Mouse (Mus musculus): ENCODE data around the gene Olfr126. TPM values are rescaled to one million over a fixed set of nuclear protein-coding genes. Genes with fewer than 3 reads are reported as not detected.

The Olfr126 gene
- not detected in 2 replicates for polyA plus RNA-seq (2015; fragmentation: Nextera tagmentation; extraction: Ambion mirVana)

GRCm38 (mm10) chr17:37847183-37847582 lies at the start of gene Olfr126:
Gene Olfr126, plus strand, starts transcription at chr17:37847483.
- no peaks in the 10 kb centered on the region for H3K4me1 ChIP-seq (ENCODE audit: control insufficient read depth, insufficient read depth, low read length)
- ATAC-seq (ENCODE audit: insufficient read depth, low FRiP score), result no peak
- no peak within 1 kb of the TSS for H3K4me3 ChIP-seq (replicated peaks; ENCODE audit: low read length)
- H3K4me2 ChIP-seq (ENCODE audit: low read depth, low read length), result no peak within 1 kb of the TSS
- no peak within 1 kb of the TSS for H3K9ac ChIP-seq (ENCODE audit: low read length)
- no peaks in the 10 kb centered on the region for H3K9me3 ChIP-seq (replicated peaks; ENCODE audit: control insufficient read depth, low read length)
- no peaks in the 10 kb centered on the region for H3K27me3 ChIP-seq (ENCODE audit: control insufficient read depth, insufficient read depth, low read length)
- H3K27ac ChIP-seq (ENCODE audit: low read length), result no peak within 1 kb of the TSS
- no peaks in the 10 kb centered on the region for H3K36me3 ChIP-seq (ENCODE audit: control insufficient read depth, insufficient read depth, low read length)

DNA sequence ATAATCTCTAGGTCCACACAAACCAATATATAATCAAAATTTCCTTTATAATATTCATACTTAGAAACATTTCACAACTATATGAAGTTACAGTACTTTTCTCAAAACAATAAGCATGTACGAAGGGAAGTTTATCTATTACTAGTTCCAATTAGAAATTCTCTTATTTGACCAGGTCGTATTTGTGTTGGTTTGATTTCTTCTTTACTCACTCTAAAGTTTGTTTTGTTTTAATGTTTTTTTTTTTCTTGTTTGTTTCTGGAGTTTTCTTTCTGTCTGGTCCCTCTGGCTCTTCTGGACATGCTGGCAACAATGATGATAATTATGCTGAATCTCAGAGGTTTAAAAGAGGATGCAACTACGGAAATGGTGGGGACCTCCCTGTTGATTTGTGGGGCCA lies 47.7 kb upstream of the Olfr126 start, which contains the start of gene Olfr124:
Gene Olfr124 (plus strand): TSS at position 301 of the 400 bp plus-strand sequence.
- WGBS, result 80% methylated on average over 3 of the region's 3 CpGs
- ATAC-seq (ENCODE audit: insufficient read depth, low FRiP score), result no peak
- Histone ChIP-seq H3K9me3 (replicated peaks; ENCODE audit: control insufficient read depth, low read length) (no peaks in the 10 kb centered on the region), H3K27me3 (ENCODE audit: control insufficient read depth, insufficient read depth, low read length) (no peaks in the 10 kb centered on the region), H3K9ac (ENCODE audit: low read length) (no peak within 1 kb of the TSS), H3K4me1 (ENCODE audit: control insufficient read depth, insufficient read depth, low read length) (no peaks in the 10 kb centered on the region), H3K36me3 (ENCODE audit: control insufficient read depth, insufficient read depth, low read length) (no peaks in the 10 kb centered on the region), H3K4me2 (ENCODE audit: low read depth, low read length) (no peak within 1 kb of the TSS), H3K27ac (ENCODE audit: low read length) (no peak within 1 kb of the TSS), H3K4me3 (replicated peaks; ENCODE audit: low read length) (no peak within 1 kb of the TSS)

GRCm38 (mm10) chr17:37832649-37833048 lies 14.6 kb upstream of the Olfr126 start, which contains the start of gene Olfr125:
Gene Olfr125, plus strand, starts transcription at chr17:37832949.
- Histone ChIP-seq H3K4me2 (ENCODE audit: low read depth, low read length) (no peak within 1 kb of the TSS), H3K9me3 (replicated peaks; ENCODE audit: control insufficient read depth, low read length) (no peaks in the 10 kb centered on the region)

GRCm38 (mm10) chr17:37863901-37864300 lies 16.6 kb downstream of the Olfr126 start:
- no peaks in the 10 kb centered on the region for H3K4me1 ChIP-seq (ENCODE audit: control insufficient read depth, insufficient read depth, low read length)
- no peaks in the 10 kb centered on the region for H3K36me3 ChIP-seq (ENCODE audit: control insufficient read depth, insufficient read depth, low read length)
- no peak overlapping the region for H3K9ac ChIP-seq (ENCODE audit: low read length)
- no peak overlapping the region for H3K4me2 ChIP-seq (ENCODE audit: low read depth, low read length)
- H3K27ac ChIP-seq (ENCODE audit: low read length), result no peak overlapping the region
- H3K27me3 ChIP-seq (ENCODE audit: control insufficient read depth, insufficient read depth, low read length), result no peaks in the 10 kb centered on the region
- WGBS, result 71% methylated on average over 2 of the region's 2 CpGs
- H3K4me3 ChIP-seq (replicated peaks; ENCODE audit: low read length), result no peak overlapping the region
- no peak for ATAC-seq (ENCODE audit: insufficient read depth, low FRiP score)
- H3K9me3 ChIP-seq (replicated peaks; ENCODE audit: control insufficient read depth, low read length), result no peaks in the 10 kb centered on the region

More at GRCm38 (mm10) chr17:37832649-37833048, 14.6 kb upstream of the Olfr126 start, which contains the start of gene Olfr125:
- H3K27ac ChIP-seq (ENCODE audit: low read length), result no peak within 1 kb of the TSS
- no peaks in the 10 kb centered on the region for H3K36me3 ChIP-seq (ENCODE audit: control insufficient read depth, insufficient read depth, low read length)
- no peak within 1 kb of the TSS for H3K4me3 ChIP-seq (replicated peaks; ENCODE audit: low read length)
- ATAC-seq (ENCODE audit: insufficient read depth, low FRiP score), result no peak
- no peaks in the 10 kb centered on the region for H3K27me3 ChIP-seq (ENCODE audit: control insufficient read depth, insufficient read depth, low read length)
- H3K4me1 ChIP-seq (ENCODE audit: control insufficient read depth, insufficient read depth, low read length), result no peaks in the 10 kb centered on the region
- H3K9ac ChIP-seq (ENCODE audit: low read length), result no peak within 1 kb of the TSS

DNA sequence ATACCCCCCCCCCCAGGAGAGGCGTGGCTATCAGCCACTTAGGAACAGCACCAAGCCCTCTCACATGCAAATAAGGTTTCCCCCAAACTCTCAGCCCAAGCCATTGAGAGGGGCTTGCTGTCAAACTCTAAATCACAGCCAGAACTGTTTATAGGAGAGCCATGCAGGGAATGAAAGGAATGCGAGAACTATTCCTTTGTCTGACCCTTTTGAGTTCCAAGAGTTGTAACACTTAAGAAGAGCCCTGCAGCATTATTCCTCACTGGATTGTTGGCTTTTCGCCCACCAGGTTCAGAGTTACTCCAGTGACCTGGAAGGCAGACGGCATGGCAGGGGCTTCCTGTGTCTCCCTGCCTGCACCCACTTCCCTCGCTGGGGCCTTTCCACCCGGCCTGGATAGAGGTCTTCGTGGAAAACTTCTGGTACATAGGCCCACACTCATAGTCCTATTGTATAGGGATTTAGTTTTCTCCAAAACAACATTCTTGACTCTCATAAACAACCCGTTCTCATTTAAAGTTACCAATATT lies 22.5 kb downstream of the Olfr126 start:
- Histone ChIP-seq H3K27ac (ENCODE audit: low read length) (no peak overlapping the region), H3K4me2 (ENCODE audit: low read depth, low read length) (no peak overlapping the region), H3K27me3 (ENCODE audit: control insufficient read depth, insufficient read depth, low read length) (no peaks in the 10 kb centered on the region), H3K9ac (ENCODE audit: low read length) (no peak overlapping the region), H3K9me3 (replicated peaks; ENCODE audit: control insufficient read depth, low read length) (no peaks in the 10 kb centered on the region), H3K4me1 (ENCODE audit: control insufficient read depth, insufficient read depth, low read length) (no peaks in the 10 kb centered on the region), H3K4me3 (replicated peaks; ENCODE audit: low read length) (no peak overlapping the region), H3K36me3 (ENCODE audit: control insufficient read depth, insufficient read depth, low read length) (no peaks in the 10 kb centered on the region)
- 21% methylated on average over 8 of the region's 8 CpGs for WGBS
- ATAC-seq (ENCODE audit: insufficient read depth, low FRiP score), result no peak

DNA sequence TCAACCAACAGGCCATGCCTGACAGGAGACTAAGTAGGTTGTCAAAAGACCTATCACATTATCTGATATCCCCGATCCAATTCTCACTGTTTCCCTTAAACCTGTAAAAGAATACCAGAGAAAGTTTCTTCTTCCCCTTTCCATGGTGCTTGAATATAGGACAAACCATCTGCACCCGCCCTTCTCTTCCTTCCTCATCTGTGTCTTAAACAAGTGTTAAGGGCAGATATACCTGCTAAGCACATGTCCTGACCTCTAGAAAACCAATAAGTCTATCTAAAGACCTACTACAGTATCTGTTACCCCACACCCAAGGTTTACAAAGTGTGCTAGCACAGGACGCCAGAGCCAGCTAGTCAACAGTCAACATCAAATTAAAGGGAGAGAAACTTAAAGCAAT lies 26.5 kb downstream of the Olfr126 start:
- Histone ChIP-seq H3K9me3 (replicated peaks; ENCODE audit: control insufficient read depth, low read length) (no peaks in the 10 kb centered on the region), H3K27me3 (ENCODE audit: control insufficient read depth, insufficient read depth, low read length) (no peaks in the 10 kb centered on the region), H3K9ac (ENCODE audit: low read length) (no peak overlapping the region), H3K4me3 (replicated peaks; ENCODE audit: low read length) (no peak overlapping the region), H3K4me2 (ENCODE audit: low read depth, low read length) (no peak overlapping the region), H3K4me1 (ENCODE audit: control insufficient read depth, insufficient read depth, low read length) (no peaks in the 10 kb centered on the region), H3K27ac (ENCODE audit: low read length) (no peak overlapping the region), H3K36me3 (ENCODE audit: control insufficient read depth, insufficient read depth, low read length) (no peaks in the 10 kb centered on the region)
- ATAC-seq (ENCODE audit: insufficient read depth, low FRiP score), result no peak
- 87% methylated on average over 3 of the region's 3 CpGs for WGBS

DNA sequence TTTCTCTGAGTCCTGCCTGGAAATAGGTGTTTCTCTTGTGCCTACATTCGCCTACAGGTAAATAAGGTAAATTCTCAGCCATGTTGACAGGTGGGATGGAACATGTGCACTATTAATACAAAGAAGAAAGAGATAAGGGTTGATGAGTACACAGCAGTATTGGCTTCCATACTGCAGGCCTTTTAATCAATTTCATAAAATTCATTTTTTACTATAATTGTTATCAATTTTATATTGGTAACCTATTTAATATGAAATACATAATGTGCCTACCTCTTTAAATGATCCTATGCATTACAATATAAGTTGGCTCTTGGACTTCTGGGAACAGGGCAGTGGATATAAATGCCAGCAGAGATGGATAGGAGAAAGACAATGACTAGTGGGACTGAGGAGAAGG lies 52.9 kb downstream of the Olfr126 start, which contains the start of gene Olfr127:
Gene Olfr127 (plus strand): TSS at position 301 of the 400 bp plus-strand sequence.
- Histone ChIP-seq H3K4me1 (ENCODE audit: control insufficient read depth, insufficient read depth, low read length) (no peaks in the 10 kb centered on the region), H3K9me3 (replicated peaks; ENCODE audit: control insufficient read depth, low read length) (no peaks in the 10 kb centered on the region), H3K27me3 (ENCODE audit: control insufficient read depth, insufficient read depth, low read length) (no peaks in the 10 kb centered on the region), H3K36me3 (ENCODE audit: control insufficient read depth, insufficient read depth, low read length) (no peaks in the 10 kb centered on the region), H3K4me3 (replicated peaks; ENCODE audit: low read length) (no peak within 1 kb of the TSS), H3K27ac (ENCODE audit: low read length) (no peak within 1 kb of the TSS), H3K9ac (ENCODE audit: low read length) (no peak within 1 kb of the TSS), H3K4me2 (ENCODE audit: low read depth, low read length) (no peak within 1 kb of the TSS)
- 69% methylated on average over 1 of the region's 1 CpGs for WGBS
- ATAC-seq (ENCODE audit: insufficient read depth, low FRiP score), result no peak

Other genes starting within 250 kb of the Olfr126 start
- not detected in 2 replicates for gene Olfr115, start 220.4 kb upstream of the Olfr126 start, polyA plus RNA-seq (2015; fragmentation: Nextera tagmentation; extraction: Ambion mirVana)
- gene Olfr116, start 220.3 kb upstream of the Olfr126 start, polyA plus RNA-seq (2015; fragmentation: Nextera tagmentation; extraction: Ambion mirVana), result not detected in 2 replicates
- not detected in 2 replicates for gene Olfr117, start 183.7 kb upstream of the Olfr126 start, polyA plus RNA-seq (2015; fragmentation: Nextera tagmentation; extraction: Ambion mirVana)
- not detected in 2 replicates for gene Olfr118, start 180.5 kb upstream of the Olfr126 start, polyA plus RNA-seq (2015; fragmentation: Nextera tagmentation; extraction: Ambion mirVana)
- not detected in 2 replicates for gene Olfr119, start 150.9 kb upstream of the Olfr126 start, polyA plus RNA-seq (2015; fragmentation: Nextera tagmentation; extraction: Ambion mirVana)
- not detected in 2 replicates for gene Olfr120, start 125.7 kb upstream of the Olfr126 start, polyA plus RNA-seq (2015; fragmentation: Nextera tagmentation; extraction: Ambion mirVana)
- gene Olfr121, start 98.6 kb upstream of the Olfr126 start, polyA plus RNA-seq (2015; fragmentation: Nextera tagmentation; extraction: Ambion mirVana), result not detected in 2 replicates
- gene Olfr122, start 78.9 kb upstream of the Olfr126 start, polyA plus RNA-seq (2015; fragmentation: Nextera tagmentation; extraction: Ambion mirVana), result not detected in 2 replicates
- gene Olfr123, start 54.0 kb upstream of the Olfr126 start, polyA plus RNA-seq (2015; fragmentation: Nextera tagmentation; extraction: Ambion mirVana), result not detected in 2 replicates
- gene Olfr124, start 47.6 kb upstream of the Olfr126 start, polyA plus RNA-seq (2015; fragmentation: Nextera tagmentation; extraction: Ambion mirVana), result not detected in 2 replicates
- gene Olfr125, start 14.5 kb upstream of the Olfr126 start, polyA plus RNA-seq (2015; fragmentation: Nextera tagmentation; extraction: Ambion mirVana), result not detected in 2 replicates
- gene Olfr127, start 53.0 kb downstream of the Olfr126 start, polyA plus RNA-seq (2015; fragmentation: Nextera tagmentation; extraction: Ambion mirVana), result not detected in 2 replicates
- gene Olfr128, start 73.1 kb downstream of the Olfr126 start, polyA plus RNA-seq (2015; fragmentation: Nextera tagmentation; extraction: Ambion mirVana), result not detected in 2 replicates
- gene Olfr761, start 105.6 kb downstream of the Olfr126 start, polyA plus RNA-seq (2015; fragmentation: Nextera tagmentation; extraction: Ambion mirVana), result not detected in 2 replicates
- not detected in 2 replicates for gene Olfr129, start 212.6 kb downstream of the Olfr126 start, polyA plus RNA-seq (2015; fragmentation: Nextera tagmentation; extraction: Ambion mirVana)
- gene Olfr130, start 216.4 kb downstream of the Olfr126 start, polyA plus RNA-seq (2015; fragmentation: Nextera tagmentation; extraction: Ambion mirVana), result not detected in 2 replicates
- not detected in 2 replicates for gene Olfr131, start 241.2 kb downstream of the Olfr126 start, polyA plus RNA-seq (2015; fragmentation: Nextera tagmentation; extraction: Ambion mirVana)